10 mouse cellular contexts compared by ENCODE assay signal in the genomic region with DNA sequence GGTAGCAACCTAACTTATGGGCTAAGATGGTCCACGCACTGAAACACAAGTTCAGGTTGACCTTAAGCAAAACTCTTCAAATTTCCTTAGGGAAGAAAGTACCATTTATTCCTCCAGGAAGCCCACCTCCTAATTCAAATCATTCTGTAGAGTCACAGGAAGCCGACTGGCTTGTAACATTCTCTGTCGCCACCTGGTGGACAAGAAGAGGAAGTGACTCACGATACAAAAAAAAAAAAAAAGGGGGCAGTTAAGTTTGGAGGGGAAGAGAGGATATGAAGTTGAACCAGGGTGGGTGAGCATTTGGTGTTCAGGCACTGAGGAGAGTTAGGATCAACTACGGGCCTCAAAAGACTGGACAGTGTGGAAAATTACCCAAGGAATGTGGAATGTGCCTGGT. TPM values are rescaled to one million over a fixed set of nuclear protein-coding genes. Genes with fewer than 3 reads are reported as not detected.
DNase-seq lines count a peak whose midpoint lies in the region; ATAC-seq and TF ChIP-seq lines count a peak whose summit lies in the region.
"Had no signal": no experiment of that assay in that cellular context is flagged by ENCODE, and none has a peak within 500 bp of the region (broad histone marks: within the 10 kb centered on the region; RNA-seq: fewer than 3 reads in every experiment).

No protein-coding gene starts in this region.

- no peaks in the 10 kb centered on the region for H3K9me3 ChIP-seq in forebrain, postnatal 0 days (ENCODE audit: low read length)
- no peaks in the 10 kb centered on the region for H3K9me3 ChIP-seq in forebrain, embryonic 13.5 days (replicated peaks)
- H3K9me3 ChIP-seq in liver, embryonic 12.5 days (replicated peaks) = no peaks in the 10 kb centered on the region
- H3K9me3 ChIP-seq: heart, embryonic 15.5 days; midbrain, embryonic 12.5 days had no signal

- H3K9ac ChIP-seq in forebrain, postnatal 0 days = no peak overlapping the region
- no peak overlapping the region for H3K9ac ChIP-seq in forebrain, embryonic 13.5 days
- no peak overlapping the region for H3K9ac ChIP-seq in liver, adult 2 months (ENCODE audit: low read depth, low read length)
- no peak overlapping the region for H3K9ac ChIP-seq in liver, embryonic 12.5 days
- H3K9ac ChIP-seq: heart, embryonic 15.5 days; midbrain, embryonic 12.5 days had no signal

- no peaks in the 10 kb centered on the region for H3K36me3 ChIP-seq in forebrain, postnatal 0 days (ENCODE audit: insufficient read depth)
- H3K36me3 ChIP-seq in forebrain, embryonic 13.5 days (ENCODE audit: poor library complexity, severe bottlenecking) = no peaks in the 10 kb centered on the region
- H3K36me3 ChIP-seq in liver, adult 2 months (ENCODE audit: control insufficient read depth, insufficient read depth, low read length) = no peaks in the 10 kb centered on the region
- no peaks in the 10 kb centered on the region for H3K36me3 ChIP-seq in liver, embryonic 12.5 days
- H3K36me3 ChIP-seq: heart, embryonic 15.5 days; midbrain, embryonic 12.5 days had no signal

- no peak overlapping the region for H3K27ac ChIP-seq in forebrain, postnatal 0 days (ENCODE audit: low read depth, low read length)
- H3K27ac ChIP-seq in forebrain, embryonic 13.5 days = no peak overlapping the region
- no peak overlapping the region for H3K27ac ChIP-seq in liver, adult 2 months (replicated peaks; ENCODE audit: insufficient read depth, low read depth, low read length)
- no peak overlapping the region for H3K27ac ChIP-seq in liver, embryonic 12.5 days
- H3K27ac ChIP-seq: heart, embryonic 15.5 days; midbrain, embryonic 12.5 days had no signal

- no peak for ATAC-seq in forebrain, postnatal 0 days
- no peak for ATAC-seq in forebrain, embryonic 13.5 days
- ATAC-seq in liver, embryonic 12.5 days = no peak
- peak; percentile 66; the same call in 1 of the 2 replicates for ATAC-seq in megakaryocyte, adult 5-6 weeks (ENCODE audit: poor library complexity, severe bottlenecking)

- no peak overlapping the region for H3K4me3 ChIP-seq in forebrain, postnatal 0 days (ENCODE audit: low read depth, low read length)
- H3K4me3 ChIP-seq in forebrain, embryonic 13.5 days = no peak overlapping the region
- H3K4me3 ChIP-seq in liver, adult 2 months (ENCODE audit: insufficient read depth, low read depth, low read length) = no peak overlapping the region
- H3K4me3 ChIP-seq in liver, embryonic 12.5 days = no peak overlapping the region
- H3K4me3 ChIP-seq: heart, embryonic 15.5 days; midbrain, embryonic 12.5 days had no signal

- H3K27me3 ChIP-seq in forebrain, postnatal 0 days (ENCODE audit: insufficient read depth, low read length) = no peaks in the 10 kb centered on the region
- H3K27me3 ChIP-seq in forebrain, embryonic 13.5 days = no peaks in the 10 kb centered on the region
- H3K27me3 ChIP-seq in liver, adult 2 months (ENCODE audit: control insufficient read depth, insufficient read depth, low read length) = no peaks in the 10 kb centered on the region
- no peaks in the 10 kb centered on the region for H3K27me3 ChIP-seq in liver, embryonic 12.5 days (replicated peaks)
- H3K27me3 ChIP-seq: heart, embryonic 15.5 days; midbrain, embryonic 12.5 days had no signal

- no peak overlapping the region for H3K4me2 ChIP-seq in forebrain, postnatal 0 days (ENCODE audit: low read depth)
- no peak overlapping the region for H3K4me2 ChIP-seq in forebrain, embryonic 13.5 days
- no peak overlapping the region for H3K4me2 ChIP-seq in liver, embryonic 12.5 days
- H3K4me2 ChIP-seq: heart, embryonic 15.5 days; midbrain, embryonic 12.5 days had no signal

- H3K4me1 ChIP-seq in forebrain, postnatal 0 days (ENCODE audit: insufficient read depth) = no peaks in the 10 kb centered on the region
- H3K4me1 ChIP-seq in forebrain, embryonic 13.5 days = no peaks in the 10 kb centered on the region
- no peaks in the 10 kb centered on the region for H3K4me1 ChIP-seq in liver, adult 2 months (ENCODE audit: control insufficient read depth, insufficient read depth, low read length)
- no peaks in the 10 kb centered on the region for H3K4me1 ChIP-seq in liver, embryonic 12.5 days
- H3K4me1 ChIP-seq: heart, embryonic 15.5 days; midbrain, embryonic 12.5 days had no signal

- 21% methylated on average over 5 of the region's 5 CpGs for WGBS in forebrain, postnatal 0 days
- 18% methylated on average over 5 of the region's 5 CpGs for WGBS in forebrain, embryonic 13.5 days
- WGBS in liver, adult 2 months = 6% methylated on average over 5 of the region's 5 CpGs
- 12% methylated on average over 5 of the region's 5 CpGs for WGBS in liver, embryonic 12.5 days (ENCODE audit: insufficient replicate concordance)

- H3K79me2 ChIP-seq in liver, adult 2 months (ENCODE audit: control insufficient read depth, insufficient read depth, low read length) = no peaks in the 10 kb centered on the region

- no peak for TF ChIP-seq POLR2A in liver, adult 2 months (IDR thresholded peaks at IDR 0.05; ENCODE audit: extremely low read depth, insufficient read depth, low read length)
- TF ChIP-seq POLR2A in brain, embryonic 14.5 days (IDR thresholded peaks at IDR 0.05; ENCODE audit: borderline replicate concordance, extremely low read depth, insufficient read depth, insufficient read length, poor library complexity, severe bottlenecking) = no peak

- TF ChIP-seq CTCF in forebrain, postnatal 0 days (IDR thresholded peaks at IDR 0.05; ENCODE audit: low read depth) = peak; percentile 73
- peak; percentile 16; the same call in 1 of the 2 replicates for TF ChIP-seq CTCF in liver, adult 2 months (IDR thresholded peaks at IDR 0.05; ENCODE audit: low read depth, low read length)
- TF ChIP-seq CTCF in brain, embryonic 14.5 days (IDR thresholded peaks at IDR 0.05; ENCODE audit: borderline replicate concordance, extremely low read depth, insufficient read depth, insufficient read length) = peak; percentile 61; the same call in 1 of the 2 replicates

- DNase-seq in forebrain, postnatal 0 days = peak; percentile 31
- DNase-seq in liver, adult 2 months (ENCODE audit: extremely low read depth, low read depth, low spot score) = no peak
- peak; percentile 61 for DNase-seq in brain, embryonic 14.5 days (ENCODE audit: low read depth)
- no peak for DNase-seq in adrenal gland, adult 8-10 months
- DNase-seq in urinary bladder, postnatal 10 days (ENCODE audit: low spot score) = no peak

RNA-seq across cellular contexts. Expression of gene Enox2, which starts 18.6 kb away (rescaled TPM):
- total RNA-seq in forebrain, postnatal 0 days (2014; rRNA removed) = 9.2 and 9.4 TPM in 2 replicates
- polyA plus RNA-seq in forebrain, postnatal 0 days (2015; fragmentation: Nextera tagmentation; extraction: Ambion mirVana) = 5.9 and 8.6 TPM in 2 replicates
- polyA plus RNA-seq in forebrain, embryonic 13.5 days (2015; fragmentation: Nextera tagmentation; extraction: Ambion mirVana) = 10.1 and 11.0 TPM in 2 replicates
- total RNA-seq in liver, adult 2 months (2014; rRNA removed) = 9.5 and 10.6 TPM in 2 replicates
- polyA plus RNA-seq in liver, adult 2 months (2012; rRNA removed) = 3.8 and 4.9 TPM in 2 replicates
- polyA plus RNA-seq in liver, embryonic 12.5 days (2016; fragmentation: Nextera tagmentation; extraction: Ambion mirVana) = 4.3 and 4.6 TPM in 2 replicates
- polyA plus RNA-seq in brain, embryonic 14.5 days (2012; rRNA removed) = 8.9 and 9.3 TPM in 2 replicates
- 8.2 and 8.7 TPM in 2 replicates for total RNA-seq in megakaryocyte, adult 5-6 weeks (2015)
- total RNA-seq in megakaryocyte, adult 5-6 weeks (2017) = 11.0 and 15.7 TPM in 2 replicates
- total RNA-seq in adrenal gland, adult 8-10 months (2022) = 10 to 100 TPM; 17.0 to 18.9 (median 17.7) TPM

Comparison
In these comparisons a context has a peak if more than half of its experiments do, and no peak if none do; other contexts are left out.
1. DNase-seq: peak in forebrain, postnatal 0 days (single experiment) and brain, embryonic 14.5 days (single experiment); none in liver, adult 2 months (single experiment), adrenal gland, adult 8-10 months (single experiment) and urinary bladder, postnatal 10 days (single experiment).
2. CTCF ChIP-seq: peak in every context shown above with its lines; median percentile 73 in forebrain, postnatal 0 days; 61 in brain, embryonic 14.5 days; 16 in liver, adult 2 months.